Mouse (Mus musculus) testis, postnatal 14 days (tissue): ENCODE measurements at regions not wholly inside any gene's neighbourhood (a gene's known extent, or its start where the extent isn't known, plus 50 kb on each side); places are given as distances from the start of the nearest gene placed in this dataset.

Source experiments
- DNase-seq: peaks from one replicate; pipeline ENCODE4 v3.0.0; 2021; ENCODE audit warnings: low spot score

GRCm38 (mm10) chr15:62336454-62337284, 1413.9 kb upstream of the A1bg start:
- no peak for DNase-seq

GRCm38 (mm10) chr15:62334256-62335009, 1411.6 kb upstream of the A1bg start:
- DNase-seq, result no peak

DNA sequence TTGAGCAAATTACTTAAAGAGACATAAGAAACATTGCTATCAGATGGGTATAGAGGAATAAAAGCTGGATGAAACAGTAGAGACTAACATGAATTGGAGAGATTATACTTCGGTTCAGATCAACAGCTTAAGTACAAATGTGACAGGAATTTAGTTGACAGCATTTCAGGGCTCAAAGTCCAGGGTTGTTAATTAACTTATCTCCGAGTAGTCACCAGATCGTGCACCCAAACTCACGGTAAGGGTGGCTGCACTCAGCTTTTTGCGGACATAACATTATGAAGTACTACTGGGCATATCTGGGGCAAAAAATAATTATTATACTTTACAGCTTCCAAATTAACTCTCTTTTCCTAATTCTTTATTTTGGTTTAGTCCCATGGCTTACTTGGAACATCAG, 1409.3 kb upstream of the A1bg start:
- DNase-seq, result no peak

DNA sequence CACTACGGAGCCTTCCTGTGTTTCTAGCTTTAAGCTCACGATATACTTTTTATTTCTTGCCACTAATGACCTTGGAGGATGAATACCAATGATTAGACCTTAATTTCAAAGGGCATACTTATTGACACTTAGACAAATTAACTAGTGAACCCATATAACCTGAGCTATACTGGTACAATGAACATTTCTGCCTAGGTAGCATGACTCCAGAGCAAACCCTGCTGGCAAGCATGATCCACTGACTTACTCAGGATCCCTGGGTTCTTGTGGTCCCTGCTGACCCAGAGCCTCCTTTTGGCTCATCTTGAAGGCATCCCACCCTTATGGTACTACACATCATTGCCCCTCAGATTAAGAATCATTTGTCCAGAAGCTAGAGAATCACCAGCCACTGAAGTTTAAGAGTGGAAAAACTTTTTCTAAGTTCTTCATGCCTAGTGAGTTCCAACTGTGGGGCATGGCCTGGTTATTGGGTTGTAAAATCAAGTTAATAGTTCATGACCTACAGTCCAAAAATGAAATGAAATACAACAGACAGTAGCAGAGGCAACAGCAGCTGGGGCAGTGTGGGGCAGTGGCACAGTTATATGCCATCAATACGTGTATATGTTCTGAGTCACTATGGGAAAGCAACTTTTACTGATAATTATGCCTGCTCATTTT, 1408.5 kb upstream of the A1bg start:
- no peak for DNase-seq

- DNase-seq, result no peak
Observed at GRCm38 (mm10) chr15:62328920-62329319, 1406.1 kb upstream of the A1bg start.

- DNase-seq, result no peak
Observed at GRCm38 (mm10) chr15:62328305-62328881, 1405.6 kb upstream of the A1bg start.

GRCm38 (mm10) chr15:62327481-62327880, 1404.7 kb upstream of the A1bg start:
- peak; percentile 5 for DNase-seq

GRCm38 (mm10) chr15:62326524-62326923, 1403.7 kb upstream of the A1bg start:
- DNase-seq, result no peak

- no peak for DNase-seq
Observed at GRCm38 (mm10) chr15:62325451-62326290, 1402.9 kb upstream of the A1bg start.

DNA sequence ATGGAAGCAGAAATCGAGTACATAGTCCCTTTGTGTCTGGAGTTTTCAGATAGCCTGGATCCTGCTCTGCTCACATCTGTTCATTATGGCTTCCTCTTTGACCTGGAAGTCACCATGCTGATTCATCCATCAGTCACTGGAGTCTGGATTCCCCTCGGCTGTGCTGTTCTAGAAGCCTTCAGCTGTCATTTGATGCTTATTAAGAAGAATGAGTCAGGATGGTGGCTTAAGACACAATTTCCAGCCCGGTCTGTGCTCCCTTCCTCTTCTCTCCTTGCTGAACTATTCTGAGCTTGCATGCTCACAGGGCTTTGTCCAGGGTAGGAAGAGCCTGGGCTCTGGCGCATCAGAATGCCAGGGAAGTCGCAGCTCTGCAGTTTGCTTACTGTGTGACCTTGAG, 1398.2 kb upstream of the A1bg start:
- no peak for DNase-seq

- no peak for DNase-seq
Observed at GRCm38 (mm10) chr15:62314449-62314848, 1391.6 kb upstream of the A1bg start.

GRCm38 (mm10) chr15:62302233-62302632, 1379.4 kb upstream of the A1bg start:
- DNase-seq, result no peak

DNA sequence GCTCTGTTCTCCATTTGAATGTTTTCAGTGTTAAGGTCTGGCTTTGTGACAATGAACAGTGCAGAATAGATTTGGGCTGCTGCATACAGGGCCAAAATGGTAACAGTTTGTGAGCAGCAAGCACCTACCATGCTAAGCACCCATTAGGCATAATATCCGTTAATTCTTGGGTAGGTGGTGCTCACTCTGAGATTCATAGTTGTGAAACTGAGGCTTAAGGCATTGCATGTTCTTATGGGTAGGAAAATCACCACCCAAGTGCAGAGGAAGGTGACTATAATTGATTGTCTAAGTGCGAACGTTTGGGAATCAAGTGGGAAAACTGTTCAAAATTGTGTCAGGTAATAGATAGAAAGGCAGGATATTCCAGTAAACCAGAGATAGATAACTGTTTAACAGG, 1378.8 kb upstream of the A1bg start:
- DNase-seq, result no peak

DNA sequence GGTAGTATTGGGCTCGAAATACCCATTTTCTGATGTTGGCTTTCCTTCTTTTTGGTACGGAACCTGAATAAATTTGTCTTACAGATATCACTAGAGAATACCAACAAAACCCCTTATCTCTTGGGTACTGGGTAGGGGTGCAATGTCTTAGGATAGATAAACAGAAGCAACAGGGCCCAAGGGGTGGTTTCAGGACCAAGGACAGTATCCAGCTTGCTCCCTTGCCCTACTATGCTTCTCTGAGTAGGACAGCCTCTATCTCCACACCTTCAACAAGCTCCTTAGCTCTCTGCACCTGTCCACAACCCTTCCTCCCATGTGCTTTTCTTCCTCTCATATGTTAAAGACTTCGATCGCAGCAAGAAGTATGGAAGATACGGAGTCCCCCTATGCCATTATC, 1374.3 kb upstream of the A1bg start:
- no peak for DNase-seq

DNA sequence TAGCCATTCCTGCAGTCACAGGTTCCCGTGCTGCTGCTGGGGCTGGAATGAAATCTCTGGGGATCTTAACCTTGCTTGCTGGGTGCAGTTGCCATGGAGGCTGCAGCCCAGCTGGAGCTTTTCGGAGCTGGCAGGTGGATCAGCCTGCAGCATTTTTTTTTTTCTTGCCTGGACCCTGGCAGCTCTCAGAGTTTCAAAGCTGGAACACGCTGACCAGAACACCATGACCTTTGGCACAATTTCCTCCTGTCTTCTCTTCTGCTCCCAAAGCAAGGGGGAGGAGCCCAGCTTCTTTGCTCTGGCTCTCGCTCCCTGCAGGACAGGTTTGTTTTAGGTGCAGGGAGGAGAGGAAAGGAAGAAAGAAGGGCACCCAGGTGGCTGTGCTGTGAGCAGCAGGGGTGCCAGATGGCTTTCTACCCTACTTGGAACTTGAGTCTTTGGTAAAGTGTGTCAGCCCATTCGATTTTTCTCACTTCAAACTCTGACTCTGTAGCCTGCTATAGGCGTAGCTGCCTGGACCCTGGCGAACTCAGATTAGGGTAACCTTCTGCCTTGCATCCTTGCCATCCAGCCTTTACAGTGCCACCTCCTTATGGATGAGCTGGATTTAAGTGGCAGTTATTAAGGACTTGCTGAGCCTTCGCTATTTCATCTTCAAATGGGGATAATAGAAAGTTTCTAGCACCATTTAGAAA, 1372.6 kb upstream of the A1bg start:
- peak; percentile 84 for DNase-seq

DNA sequence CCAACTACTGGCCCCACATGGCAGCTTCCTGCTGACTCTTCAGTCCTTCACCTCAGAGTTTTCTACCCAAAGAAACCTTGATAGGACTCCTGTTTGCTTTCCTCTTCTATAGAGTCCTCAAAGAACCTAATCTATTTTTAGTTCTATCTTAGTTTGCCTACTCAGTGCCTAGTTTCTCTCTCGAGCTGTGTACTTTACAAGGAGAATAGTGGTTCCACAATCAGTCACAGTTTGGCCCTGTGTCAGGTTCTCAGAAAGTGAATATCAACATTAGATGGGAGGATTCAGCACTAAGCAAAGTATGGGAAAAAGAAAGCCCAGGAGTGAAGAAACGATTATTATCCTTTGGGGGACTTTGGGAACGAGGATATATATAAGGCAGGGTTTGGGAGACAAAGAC, 1372.0 kb upstream of the A1bg start:
- no peak for DNase-seq

- no peak for DNase-seq
Observed at GRCm38 (mm10) chr15:62292876-62293275, 1370.1 kb upstream of the A1bg start.

- DNase-seq, result no peak
Observed at GRCm38 (mm10) chr15:62290687-62291086, 1367.9 kb upstream of the A1bg start.

GRCm38 (mm10) chr15:62286666-62287655, 1364.1 kb upstream of the A1bg start:
- no peak for DNase-seq
